Mouse (Mus musculus) adrenal gland, adult 2 months (tissue): ENCODE measurements around the gene Gm21773. TPM values are rescaled to one million over a fixed set of nuclear protein-coding genes. Genes with fewer than 3 reads are reported as not detected.
"Not testable (repeated sequence)": the region's sequence is repeated elsewhere in the genome, so short reads cannot be mapped to it uniquely, and the experiment has no call there.

Source experiments
- DNase-seq: peaks from one replicate; pipeline ENCODE4 v3.0.0; 2021
- long read RNA-seq: library from polyadenylated mRNA; stranded (forward); transcript quantifications from one replicate; pipeline ENCODE4 v2.0.0, GENCODE M21; 2021
- polyA plus RNA-seq: library from polyadenylated mRNA; depleted of rRNA; stranded (reverse); fragments of >200 nt; gene quantifications from 2 replicates; pipeline ENCODE4 v1.2.3, GENCODE M21; 2012; rRNA removed
- total RNA-seq, 2 experiments: library from RNA; stranded (reverse); gene quantifications; 2 replicates each; pipeline ENCODE4 v1.2.3; 2021

The Gm21773 gene
- not detected for total RNA-seq
- polyA plus RNA-seq, result not detected in 2 replicates
- long read RNA-seq, result 0 reads

GRCm38 (mm10) chrY:25309260-25309659, at the start of gene Gm21773:
Gene Gm21773 (minus strand): TSS chrY:25309360.
- not testable (repeated sequence) for DNase-seq
